Mouse (Mus musculus): ENCODE results near the gene Pigp. TPM values are rescaled to one million over a fixed set of nuclear protein-coding genes. Genes with fewer than 3 reads are reported as not detected.
A peak's percentile ranks its signal among the peaks of the same experiment; 100 is the strongest.

Pigp gene
- polyA plus RNA-seq, 1 experiment from 2014 or later, result 103 TPM

- Histone ChIP-seq H3K27me3 (ENCODE audit: control insufficient read depth, insufficient read depth, low read length) (no peaks in the 10 kb centered on the region), H3K36me3 (replicated peaks; ENCODE audit: control insufficient read depth, insufficient read depth) (peaks cover 31% of the 10 kb centered on the region), H3K4me1 (replicated peaks; ENCODE audit: control insufficient read depth, insufficient read depth, low read length) (no peaks in the 10 kb centered on the region), H3K9me3 (ENCODE audit: control insufficient read depth, low read length) (no peaks in the 10 kb centered on the region), H3K4me2 (replicated peaks) (no peak overlapping the region), H3K27ac (no peak overlapping the region), H3K4me3 (replicated peaks; ENCODE audit: low read length) (no peak overlapping the region), H3K9ac (no peak overlapping the region)
- DNase-seq (ENCODE audit: low spot score), result no peak
- no peak for ATAC-seq (ENCODE audit: low FRiP score)
- WGBS, result 76% methylated on average over 3 of the region's 3 CpGs
Measured at GRCm38 (mm10) chr16:94395051-94395450, 23.4 kb upstream of the Pigp start.

DNA sequence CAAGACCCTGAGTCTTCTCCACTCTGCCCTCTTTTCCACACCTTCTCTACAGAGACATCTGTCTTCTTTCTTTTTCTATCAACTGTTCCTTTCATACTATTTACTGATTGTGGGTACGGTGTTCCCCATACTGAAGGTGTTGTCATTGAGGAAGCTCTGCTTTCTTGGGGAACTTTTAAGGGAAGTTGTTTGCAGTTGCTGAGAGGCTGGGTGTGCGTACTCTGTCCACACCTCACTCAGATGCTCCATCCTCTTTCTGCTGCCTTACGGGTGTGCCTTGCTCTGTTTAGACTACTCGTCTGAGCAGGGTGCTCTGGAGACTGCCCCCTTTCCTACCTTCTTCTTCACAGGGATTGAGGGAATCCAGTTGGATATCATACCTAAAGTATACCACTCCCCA, 20.7 kb upstream of the Pigp start:
- Histone ChIP-seq H3K27ac (no peak overlapping the region), H3K36me3 (replicated peaks; ENCODE audit: control insufficient read depth, insufficient read depth) (peaks cover 26% of the 10 kb centered on the region), H3K4me1 (replicated peaks; ENCODE audit: control insufficient read depth, insufficient read depth, low read length) (no peaks in the 10 kb centered on the region), H3K4me2 (replicated peaks) (no peak overlapping the region), H3K4me3 (replicated peaks; ENCODE audit: low read length) (no peak overlapping the region), H3K27me3 (ENCODE audit: control insufficient read depth, insufficient read depth, low read length) (no peaks in the 10 kb centered on the region), H3K9ac (no peak overlapping the region), H3K9me3 (ENCODE audit: control insufficient read depth, low read length) (no peaks in the 10 kb centered on the region)
- ATAC-seq (ENCODE audit: low FRiP score) (no peak), DNase-seq (ENCODE audit: low spot score) (no peak)
- 94% methylated on average over 4 of the region's 4 CpGs for WGBS

- Histone ChIP-seq H3K27ac (no peak overlapping the region), H3K4me3 (replicated peaks; ENCODE audit: low read length) (no peak overlapping the region), H3K4me2 (replicated peaks) (no peak overlapping the region), H3K4me1 (replicated peaks; ENCODE audit: control insufficient read depth, insufficient read depth, low read length) (no peaks in the 10 kb centered on the region), H3K27me3 (ENCODE audit: control insufficient read depth, insufficient read depth, low read length) (no peaks in the 10 kb centered on the region), H3K36me3 (replicated peaks; ENCODE audit: control insufficient read depth, insufficient read depth) (peaks cover 6% of the 10 kb centered on the region), H3K9ac (no peak overlapping the region), H3K9me3 (ENCODE audit: control insufficient read depth, low read length) (no peaks in the 10 kb centered on the region)
- 97% methylated on average over 7 of the region's 7 CpGs for WGBS
- DNase-seq (ENCODE audit: low spot score) (no peak), ATAC-seq (ENCODE audit: low FRiP score) (no peak)
Measured at GRCm38 (mm10) chr16:94387690-94388089, 16.0 kb upstream of the Pigp start.

GRCm38 (mm10) chr16:94383277-94383676, 11.6 kb upstream of the Pigp start:
- H3K4me1 ChIP-seq (replicated peaks; ENCODE audit: control insufficient read depth, insufficient read depth, low read length), result peaks cover 9% of the 10 kb centered on the region; the same call in 1 of the 2 replicates
- H3K4me3 ChIP-seq (replicated peaks; ENCODE audit: low read length), result no peak overlapping the region
- no peaks in the 10 kb centered on the region for H3K27me3 ChIP-seq (ENCODE audit: control insufficient read depth, insufficient read depth, low read length)
- WGBS, result 95% methylated on average over 3 of the region's 3 CpGs
- H3K36me3 ChIP-seq (replicated peaks; ENCODE audit: control insufficient read depth, insufficient read depth), result peaks cover 6% of the 10 kb centered on the region
- DNase-seq (ENCODE audit: low spot score) (no peak), ATAC-seq (ENCODE audit: low FRiP score) (no peak)
- H3K4me2 ChIP-seq (replicated peaks), result no peak overlapping the region
- no peak overlapping the region for H3K9ac ChIP-seq
- H3K27ac ChIP-seq, result no peak overlapping the region
- H3K9me3 ChIP-seq (ENCODE audit: control insufficient read depth, low read length), result no peaks in the 10 kb centered on the region

DNA sequence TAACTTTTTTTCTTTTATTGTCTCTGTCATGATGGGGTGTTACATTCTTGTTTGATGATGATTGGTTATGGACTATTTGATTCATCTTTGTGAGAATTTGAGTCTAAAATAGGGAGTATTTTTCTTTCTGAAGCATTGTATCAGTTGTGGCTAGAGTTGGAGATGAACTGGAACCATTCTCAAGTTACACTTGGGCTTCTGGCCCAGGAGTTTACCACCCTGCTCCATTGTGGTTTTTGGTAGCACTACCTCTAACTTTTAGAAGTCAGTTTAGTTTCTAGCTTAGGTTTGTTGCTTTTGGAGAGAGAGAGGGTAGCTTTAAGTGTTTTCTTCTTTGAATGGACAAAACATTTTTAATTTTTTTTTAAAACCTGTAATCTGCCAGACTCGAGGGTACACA, 7.7 kb upstream of the Pigp start:
- no peaks in the 10 kb centered on the region for H3K9me3 ChIP-seq (ENCODE audit: control insufficient read depth, low read length)
- ATAC-seq (ENCODE audit: low FRiP score) (no peak), DNase-seq (ENCODE audit: low spot score) (no peak)
- H3K4me1 ChIP-seq (replicated peaks; ENCODE audit: control insufficient read depth, insufficient read depth, low read length), result peaks cover 20% of the 10 kb centered on the region
- 84% methylated on average over 1 of the region's 1 CpGs for WGBS
- no peaks in the 10 kb centered on the region for H3K27me3 ChIP-seq (ENCODE audit: control insufficient read depth, insufficient read depth, low read length)
- no peak overlapping the region for H3K4me2 ChIP-seq (replicated peaks)
- H3K9ac ChIP-seq, result no peak overlapping the region
- no peak overlapping the region for H3K27ac ChIP-seq
- no peak overlapping the region for H3K4me3 ChIP-seq (replicated peaks; ENCODE audit: low read length)
- H3K36me3 ChIP-seq (replicated peaks; ENCODE audit: control insufficient read depth, insufficient read depth), result no peaks in the 10 kb centered on the region

DNA sequence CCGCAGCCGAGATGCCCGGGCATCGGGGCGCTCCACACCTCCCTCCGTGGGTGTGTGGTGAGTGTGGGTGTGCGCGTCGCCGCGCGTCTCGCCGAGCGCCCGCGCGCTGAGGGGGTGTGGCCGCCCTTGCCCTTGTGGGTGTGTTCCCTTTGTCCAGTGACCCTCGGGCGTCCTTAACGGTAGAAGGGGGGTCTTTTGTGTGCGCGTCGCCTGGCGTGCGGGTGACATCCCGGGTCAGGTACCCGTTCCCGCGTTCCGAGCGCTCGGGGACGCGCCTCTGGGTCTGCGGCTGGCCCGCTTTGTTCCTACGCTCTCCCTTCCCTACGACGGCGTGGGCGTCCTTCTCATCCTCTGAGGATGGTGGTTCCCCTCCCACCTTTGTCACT, 734 bp downstream of the Pigp start:
- no peaks in the 10 kb centered on the region for H3K27me3 ChIP-seq (ENCODE audit: control insufficient read depth, insufficient read depth, low read length)
- DNase-seq (ENCODE audit: low spot score) (no peak), ATAC-seq (ENCODE audit: low FRiP score) (peak; percentile 62; the same call in 1 of the 2 replicates)
- no peaks in the 10 kb centered on the region; the same call in 1 of the 2 replicates for H3K36me3 ChIP-seq (replicated peaks; ENCODE audit: control insufficient read depth, insufficient read depth)
- H3K9ac ChIP-seq, result peak overlapping the region; percentile 100
- under 1% methylated on average over 42 of the region's 43 CpGs for WGBS
- peak overlapping the region; percentile 97 for H3K4me3 ChIP-seq (replicated peaks; ENCODE audit: low read length)
- no peaks in the 10 kb centered on the region for H3K9me3 ChIP-seq (ENCODE audit: control insufficient read depth, low read length)
- peak overlapping the region; percentile 99 for H3K27ac ChIP-seq
- peak overlapping the region; percentile 58 for H3K4me2 ChIP-seq (replicated peaks)
- H3K4me1 ChIP-seq (replicated peaks; ENCODE audit: control insufficient read depth, insufficient read depth, low read length), result peaks cover 39% of the 10 kb centered on the region

DNA sequence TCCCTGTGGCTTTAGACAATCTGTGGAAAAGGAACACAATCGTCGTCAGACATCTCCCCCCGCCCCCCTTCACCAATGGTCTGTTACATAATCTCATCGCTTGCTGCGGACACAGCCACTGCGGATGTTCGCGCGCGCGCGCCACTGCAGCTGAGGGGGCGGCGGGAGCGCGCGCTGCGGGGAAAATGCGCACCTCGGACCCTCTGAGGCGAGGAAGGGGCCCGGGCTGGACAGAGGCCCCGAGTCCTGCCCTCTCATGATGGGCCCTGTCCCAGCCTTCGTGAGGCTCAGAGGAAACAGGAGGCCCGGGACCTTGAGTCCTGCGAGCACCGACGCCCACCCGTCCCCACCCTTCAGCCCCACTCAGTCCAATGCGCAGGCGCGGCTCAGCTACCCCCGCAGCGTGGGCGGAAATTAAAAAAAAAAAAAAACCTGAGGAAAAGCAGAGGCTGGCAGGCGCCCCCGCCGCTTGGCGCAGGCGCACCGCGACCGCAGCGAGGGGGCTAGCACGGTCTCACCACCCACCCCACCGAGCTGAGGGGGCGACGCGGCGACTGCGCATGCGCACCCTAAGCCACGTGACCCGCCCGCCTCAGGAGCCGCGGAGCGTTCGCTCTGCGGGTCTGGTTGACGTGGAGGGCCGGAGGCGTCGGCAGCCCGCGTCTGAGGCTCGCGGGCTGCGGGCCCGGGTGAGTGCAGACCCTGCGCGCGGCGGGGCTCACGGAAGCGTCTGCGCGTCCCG, 1.3 kb downstream of the Pigp start, which contains the start of gene Ttc3:
Ttc3 (plus strand) TSS at position 446 of the 742 bp plus-strand sequence.
- Histone ChIP-seq H3K27ac (peak within 1 kb of the TSS; percentile 99), H3K9me3 (ENCODE audit: control insufficient read depth, low read length) (no peaks in the 10 kb centered on the region), H3K4me3 (replicated peaks; ENCODE audit: low read length) (peak within 1 kb of the TSS; percentile 97), H3K4me2 (replicated peaks) (peak within 1 kb of the TSS; percentile 84), H3K4me1 (replicated peaks; ENCODE audit: control insufficient read depth, insufficient read depth, low read length) (peaks cover 39% of the 10 kb centered on the region), H3K9ac (peak within 1 kb of the TSS; percentile 100), H3K36me3 (replicated peaks; ENCODE audit: control insufficient read depth, insufficient read depth) (peaks cover under 1% of the 10 kb centered on the region), H3K27me3 (ENCODE audit: control insufficient read depth, insufficient read depth, low read length) (no peaks in the 10 kb centered on the region)
- WGBS, result under 1% methylated on average over 70 of the region's 79 CpGs
- DNase-seq (ENCODE audit: low spot score) (peak; percentile 100), ATAC-seq (ENCODE audit: low FRiP score) (peak; percentile 83)

DNA sequence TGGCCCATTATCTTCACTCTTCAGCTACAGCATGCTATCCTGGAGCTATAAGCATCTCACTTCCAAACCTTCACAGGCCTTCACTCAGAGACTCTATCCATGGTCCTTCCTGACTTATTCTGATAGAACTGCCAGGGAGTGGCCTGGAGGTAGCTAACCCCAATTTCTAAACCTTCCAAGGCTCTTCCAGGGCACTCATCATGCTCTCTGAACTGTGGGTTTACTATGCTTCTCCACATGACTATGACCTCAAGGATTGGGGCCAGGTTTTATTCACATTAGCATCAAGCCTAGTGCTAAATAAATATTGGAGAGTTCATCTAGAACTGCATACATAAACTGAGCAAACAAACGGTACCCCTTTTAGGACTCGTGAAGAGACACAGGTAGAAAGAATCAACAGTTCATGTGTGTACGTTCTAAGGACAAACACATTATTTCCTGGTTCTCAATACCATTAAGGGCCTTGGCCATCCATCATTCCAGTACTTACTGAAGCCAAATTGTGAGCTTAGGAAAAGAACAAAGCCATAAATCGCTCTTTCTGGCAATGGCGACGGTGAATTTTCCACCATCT, 2.0 kb downstream of the Pigp start:
- Histone ChIP-seq H3K4me1 (replicated peaks; ENCODE audit: control insufficient read depth, insufficient read depth, low read length) (peaks cover 35% of the 10 kb centered on the region), H3K36me3 (replicated peaks; ENCODE audit: control insufficient read depth, insufficient read depth) (peaks cover 7% of the 10 kb centered on the region), H3K4me2 (replicated peaks) (peak overlapping the region; percentile 84), H3K27me3 (ENCODE audit: control insufficient read depth, insufficient read depth, low read length) (no peaks in the 10 kb centered on the region), H3K9ac (peak overlapping the region; percentile 100), H3K4me3 (replicated peaks; ENCODE audit: low read length) (peak overlapping the region; percentile 97), H3K27ac (peak overlapping the region; percentile 99), H3K9me3 (ENCODE audit: control insufficient read depth, low read length) (no peaks in the 10 kb centered on the region)
- DNase-seq (ENCODE audit: low spot score) (no peak), ATAC-seq (ENCODE audit: low FRiP score) (no peak)
- WGBS, result 9% methylated on average over 6 of the region's 6 CpGs

DNA sequence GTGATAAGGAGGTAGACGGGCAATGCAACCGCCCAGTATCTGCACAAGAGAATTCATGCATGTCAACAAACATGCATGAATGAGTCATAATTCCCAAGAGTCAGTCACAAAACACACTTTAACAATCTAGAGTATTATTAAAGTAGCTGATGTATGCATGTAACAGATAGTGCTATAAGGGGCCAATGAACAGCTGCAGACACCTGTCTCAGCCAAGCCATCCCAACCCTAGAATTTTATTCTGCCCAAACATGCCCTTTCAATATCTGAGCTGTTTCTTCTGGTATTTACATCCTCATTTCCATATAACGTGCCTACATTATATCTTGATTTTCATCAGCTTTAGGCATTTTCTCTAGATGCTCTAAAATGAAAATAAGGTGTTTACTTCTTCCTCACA, 6.2 kb downstream of the Pigp start:
- no peaks in the 10 kb centered on the region for H3K27me3 ChIP-seq (ENCODE audit: control insufficient read depth, insufficient read depth, low read length)

More for the DNA sequence above, 6.2 kb downstream of the Pigp start:
- Histone ChIP-seq H3K27ac (no peak overlapping the region), H3K9me3 (ENCODE audit: control insufficient read depth, low read length) (no peaks in the 10 kb centered on the region), H3K4me2 (replicated peaks) (no peak overlapping the region), H3K36me3 (replicated peaks; ENCODE audit: control insufficient read depth, insufficient read depth) (peaks cover 9% of the 10 kb centered on the region), H3K4me3 (replicated peaks; ENCODE audit: low read length) (no peak overlapping the region), H3K9ac (no peak overlapping the region), H3K4me1 (replicated peaks; ENCODE audit: control insufficient read depth, insufficient read depth, low read length) (peaks cover 23% of the 10 kb centered on the region)
- ATAC-seq (ENCODE audit: low FRiP score), result no peak
- DNase-seq (ENCODE audit: low spot score), result no peak
- 98% methylated on average over 3 of the region's 3 CpGs for WGBS
